Mouse (Mus musculus) erythroblast, embryonic 14.5 days (primary cell): Measurements from ENCODE around the gene Dctn1.

Experiments used
- GATA1 ChIP-seq: IDR thresholded peaks from 2 replicates; pipeline ENCODE4 v1.6.1; 2012; ENCODE audit warnings: low read length, inconsistent platforms, mixed read lengths
- TAL1 ChIP-seq: IDR thresholded peaks from 3 replicates; pipeline ENCODE4 v1.6.1; 2012; ENCODE audit warnings: low read length, inconsistent platforms, mixed read lengths

GRCm38 (mm10) chr6:83153485-83153884 is 12.2 kb upstream of the Dctn1 start:
- TF ChIP-seq GATA1 (no peak), TAL1 (no peak)
